Mouse (Mus musculus): ENCODE data around the gene Dab1. TPM values are rescaled to one million over a fixed set of nuclear protein-coding genes. Genes with fewer than 3 reads are reported as not detected.

The Dab1 gene
- polyA plus RNA-seq, 1 experiment from 2014 or later: 55.4 TPM

GRCm38 (mm10) chr4:104269422-104270172 is 650.4 kb downstream of the Dab1 start:
- WGBS: 82% methylated on average over 6 of the region's 6 CpGs
- H3K9me3 ChIP-seq (ENCODE audit: control insufficient read depth, low read length): no peaks in the 10 kb centered on the region
- no peak for ATAC-seq (ENCODE audit: low FRiP score)
- 0 out of 2 replicates have a peak overlapping the region, but pooled peaks have one; percentile 24 for H3K27ac ChIP-seq (ENCODE audit: low read depth, low read length)
- H3K4me1 ChIP-seq (replicated peaks; ENCODE audit: control insufficient read depth, insufficient read depth, low read length): no peaks in the 10 kb centered on the region
- no peak overlapping the region for H3K9ac ChIP-seq (ENCODE audit: low read depth, low read length)
- DNase-seq (ENCODE audit: low spot score): no peak
- no peak overlapping the region for H3K4me3 ChIP-seq (ENCODE audit: low read depth, low read length)
- H3K27me3 ChIP-seq (ENCODE audit: control insufficient read depth, insufficient read depth, low read length): no peaks in the 10 kb centered on the region
- H3K4me2 ChIP-seq (replicated peaks; ENCODE audit: low read depth, low read length): no peak overlapping the region
- H3K36me3 ChIP-seq (ENCODE audit: control insufficient read depth, insufficient read depth, low read length): no peaks in the 10 kb centered on the region

- no peak overlapping the region for H3K4me3 ChIP-seq (ENCODE audit: low read depth, low read length)
- no peaks in the 10 kb centered on the region for H3K9me3 ChIP-seq (ENCODE audit: control insufficient read depth, low read length)
- 0 out of 2 replicates have a peak overlapping the region, but pooled peaks have one; percentile 24 for H3K27ac ChIP-seq (ENCODE audit: low read depth, low read length)
- no peak overlapping the region for H3K9ac ChIP-seq (ENCODE audit: low read depth, low read length)
- H3K4me1 ChIP-seq (replicated peaks; ENCODE audit: control insufficient read depth, insufficient read depth, low read length): no peaks in the 10 kb centered on the region
- no peaks in the 10 kb centered on the region for H3K27me3 ChIP-seq (ENCODE audit: control insufficient read depth, insufficient read depth, low read length)
- DNase-seq (ENCODE audit: low spot score) (no peak), ATAC-seq (ENCODE audit: low FRiP score) (no peak)
- WGBS: 75% methylated on average over 5 of the region's 5 CpGs
- H3K36me3 ChIP-seq (ENCODE audit: control insufficient read depth, insufficient read depth, low read length): no peaks in the 10 kb centered on the region
- no peak overlapping the region for H3K4me2 ChIP-seq (replicated peaks; ENCODE audit: low read depth, low read length)
Measured at GRCm38 (mm10) chr4:104270173-104270557, 651.0 kb downstream of the Dab1 start.

- 93% methylated on average over 1 of the region's 1 CpGs for WGBS
- H3K9ac ChIP-seq (ENCODE audit: low read depth, low read length): no peak overlapping the region
- H3K27ac ChIP-seq (ENCODE audit: low read depth, low read length): no peak overlapping the region
- no peaks in the 10 kb centered on the region for H3K27me3 ChIP-seq (ENCODE audit: control insufficient read depth, insufficient read depth, low read length)
- no peak overlapping the region for H3K4me3 ChIP-seq (ENCODE audit: low read depth, low read length)
- no peaks in the 10 kb centered on the region for H3K36me3 ChIP-seq (ENCODE audit: control insufficient read depth, insufficient read depth, low read length)
- ATAC-seq (ENCODE audit: low FRiP score): no peak
- H3K4me2 ChIP-seq (replicated peaks; ENCODE audit: low read depth, low read length): no peak overlapping the region
- no peaks in the 10 kb centered on the region for H3K9me3 ChIP-seq (ENCODE audit: control insufficient read depth, low read length)
- DNase-seq (ENCODE audit: low spot score): no peak
- H3K4me1 ChIP-seq (replicated peaks; ENCODE audit: control insufficient read depth, insufficient read depth, low read length): no peaks in the 10 kb centered on the region
Measured at GRCm38 (mm10) chr4:104275260-104275659, 656.1 kb downstream of the Dab1 start.

GRCm38 (mm10) chr4:104276916-104277315 is 657.8 kb downstream of the Dab1 start:
- no peak for ATAC-seq (ENCODE audit: low FRiP score)

GRCm38 (mm10) chr4:104281518-104281917 is 662.4 kb downstream of the Dab1 start:
- H3K4me1 ChIP-seq (replicated peaks; ENCODE audit: control insufficient read depth, insufficient read depth, low read length): no peaks in the 10 kb centered on the region
- H3K27me3 ChIP-seq (ENCODE audit: control insufficient read depth, insufficient read depth, low read length): no peaks in the 10 kb centered on the region
- 70% methylated on average over 3 of the region's 3 CpGs for WGBS
- DNase-seq (ENCODE audit: low spot score): no peak
- H3K4me3 ChIP-seq (ENCODE audit: low read depth, low read length): no peak overlapping the region
- no peak overlapping the region for H3K4me2 ChIP-seq (replicated peaks; ENCODE audit: low read depth, low read length)
- no peaks in the 10 kb centered on the region for H3K9me3 ChIP-seq (ENCODE audit: control insufficient read depth, low read length)
- no peak overlapping the region for H3K27ac ChIP-seq (ENCODE audit: low read depth, low read length)
- ATAC-seq (ENCODE audit: low FRiP score): no peak
- H3K36me3 ChIP-seq (ENCODE audit: control insufficient read depth, insufficient read depth, low read length): no peaks in the 10 kb centered on the region
- H3K9ac ChIP-seq (ENCODE audit: low read depth, low read length): no peak overlapping the region

More at GRCm38 (mm10) chr4:104276916-104277315, 657.8 kb downstream of the Dab1 start:
- no peak overlapping the region for H3K4me2 ChIP-seq (replicated peaks; ENCODE audit: low read depth, low read length)
- DNase-seq (ENCODE audit: low spot score): no peak
- no peaks in the 10 kb centered on the region for H3K4me1 ChIP-seq (replicated peaks; ENCODE audit: control insufficient read depth, insufficient read depth, low read length)
- no peak overlapping the region for H3K9ac ChIP-seq (ENCODE audit: low read depth, low read length)
- no peak overlapping the region for H3K27ac ChIP-seq (ENCODE audit: low read depth, low read length)
- H3K4me3 ChIP-seq (ENCODE audit: low read depth, low read length): no peak overlapping the region
- H3K9me3 ChIP-seq (ENCODE audit: control insufficient read depth, low read length): no peaks in the 10 kb centered on the region
- H3K27me3 ChIP-seq (ENCODE audit: control insufficient read depth, insufficient read depth, low read length): no peaks in the 10 kb centered on the region
- 90% methylated on average over 7 of the region's 7 CpGs for WGBS
- no peaks in the 10 kb centered on the region for H3K36me3 ChIP-seq (ENCODE audit: control insufficient read depth, insufficient read depth, low read length)

- Histone ChIP-seq H3K4me1 (replicated peaks; ENCODE audit: control insufficient read depth, insufficient read depth, low read length) (no peaks in the 10 kb centered on the region), H3K27ac (ENCODE audit: low read depth, low read length) (no peak overlapping the region), H3K9me3 (ENCODE audit: control insufficient read depth, low read length) (no peaks in the 10 kb centered on the region), H3K36me3 (ENCODE audit: control insufficient read depth, insufficient read depth, low read length) (no peaks in the 10 kb centered on the region), H3K4me2 (replicated peaks; ENCODE audit: low read depth, low read length) (no peak overlapping the region), H3K4me3 (ENCODE audit: low read depth, low read length) (no peak overlapping the region), H3K9ac (ENCODE audit: low read depth, low read length) (no peak overlapping the region), H3K27me3 (ENCODE audit: control insufficient read depth, insufficient read depth, low read length) (no peaks in the 10 kb centered on the region)
- DNase-seq (ENCODE audit: low spot score) (no peak), ATAC-seq (ENCODE audit: low FRiP score) (no peak)
- 76% methylated on average over 6 of the region's 6 CpGs for WGBS
Measured at GRCm38 (mm10) chr4:104283906-104284305, 664.7 kb downstream of the Dab1 start.

- H3K4me1 ChIP-seq (replicated peaks; ENCODE audit: control insufficient read depth, insufficient read depth, low read length): no peaks in the 10 kb centered on the region
- no peak for ATAC-seq (ENCODE audit: low FRiP score)
- no peak overlapping the region for H3K4me2 ChIP-seq (replicated peaks; ENCODE audit: low read depth, low read length)
- no peak overlapping the region for H3K9ac ChIP-seq (ENCODE audit: low read depth, low read length)
- DNase-seq (ENCODE audit: low spot score): no peak
- no peaks in the 10 kb centered on the region for H3K27me3 ChIP-seq (ENCODE audit: control insufficient read depth, insufficient read depth, low read length)
- no peak overlapping the region for H3K4me3 ChIP-seq (ENCODE audit: low read depth, low read length)
- no peaks in the 10 kb centered on the region for H3K36me3 ChIP-seq (ENCODE audit: control insufficient read depth, insufficient read depth, low read length)
- 86% methylated on average over 3 of the region's 3 CpGs for WGBS
- H3K27ac ChIP-seq (ENCODE audit: low read depth, low read length): no peak overlapping the region
- no peaks in the 10 kb centered on the region for H3K9me3 ChIP-seq (ENCODE audit: control insufficient read depth, low read length)
Measured at GRCm38 (mm10) chr4:104288401-104288800, 669.2 kb downstream of the Dab1 start.

- H3K9ac ChIP-seq (ENCODE audit: low read depth, low read length): no peak overlapping the region
- 61% methylated on average over 3 of the region's 3 CpGs for WGBS
- H3K4me1 ChIP-seq (replicated peaks; ENCODE audit: control insufficient read depth, insufficient read depth, low read length): no peaks in the 10 kb centered on the region
- no peak for DNase-seq (ENCODE audit: low spot score)
- no peaks in the 10 kb centered on the region for H3K36me3 ChIP-seq (ENCODE audit: control insufficient read depth, insufficient read depth, low read length)
- no peak overlapping the region for H3K4me2 ChIP-seq (replicated peaks; ENCODE audit: low read depth, low read length)
- no peaks in the 10 kb centered on the region for H3K9me3 ChIP-seq (ENCODE audit: control insufficient read depth, low read length)
- no peak for ATAC-seq (ENCODE audit: low FRiP score)
- H3K4me3 ChIP-seq (ENCODE audit: low read depth, low read length): no peak overlapping the region
- H3K27me3 ChIP-seq (ENCODE audit: control insufficient read depth, insufficient read depth, low read length): no peaks in the 10 kb centered on the region
- H3K27ac ChIP-seq (ENCODE audit: low read depth, low read length): no peak overlapping the region
Measured at GRCm38 (mm10) chr4:104301764-104302163, 682.6 kb downstream of the Dab1 start.

GRCm38 (mm10) chr4:104302996-104303652 is 684.0 kb downstream of the Dab1 start:
- ATAC-seq (ENCODE audit: low FRiP score): no peak
- 89% methylated on average over 10 of the region's 10 CpGs for WGBS
- Histone ChIP-seq H3K4me3 (ENCODE audit: low read depth, low read length) (no peak overlapping the region), H3K9ac (ENCODE audit: low read depth, low read length) (no peak overlapping the region), H3K27ac (ENCODE audit: low read depth, low read length) (no peak overlapping the region), H3K9me3 (ENCODE audit: control insufficient read depth, low read length) (no peaks in the 10 kb centered on the region), H3K4me2 (replicated peaks; ENCODE audit: low read depth, low read length) (no peak overlapping the region), H3K36me3 (ENCODE audit: control insufficient read depth, insufficient read depth, low read length) (no peaks in the 10 kb centered on the region), H3K4me1 (replicated peaks; ENCODE audit: control insufficient read depth, insufficient read depth, low read length) (no peaks in the 10 kb centered on the region), H3K27me3 (ENCODE audit: control insufficient read depth, insufficient read depth, low read length) (no peaks in the 10 kb centered on the region)
- no peak for DNase-seq (ENCODE audit: low spot score)

All from hindbrain, embryonic 11.5 days (tissue).